12 mouse cellular contexts compared by ENCODE assay signal in genomic region chr10:117884760-117885159, GRCm38 (mm10).
"Had no signal": no experiment of that assay in that cellular context is flagged by ENCODE, and none has a peak within 500 bp of the region (broad histone marks: within the 10 kb centered on the region; RNA-seq: fewer than 3 reads in every experiment).

No protein-coding gene starts in this region.

- H3K36me3 ChIP-seq: liver, embryonic 13.5 days; midbrain, embryonic 10.5 days had no signal

- H3K9ac ChIP-seq: liver, embryonic 13.5 days had no signal

- H3K4me3 ChIP-seq: liver, embryonic 13.5 days; megakaryocyte, embryonic 14.5 days; midbrain, embryonic 10.5 days had no signal

- H3K4me2 ChIP-seq: liver, embryonic 13.5 days had no signal

- ATAC-seq: inflammation-experienced regulatory T-cells, adult 6 months; intestine, embryonic 16.5 days had no signal

- H3K9me3 ChIP-seq: liver, embryonic 13.5 days; midbrain, embryonic 10.5 days had no signal

- H3K27me3 ChIP-seq: liver, embryonic 13.5 days; megakaryocyte, embryonic 14.5 days had no signal

- DNase-seq: kidney, adult 18-20 months; kidney, adult 9 months; kidney, postnatal 14 days; kidney, postnatal 4 days; liver, embryonic 13.5 days; midbrain, embryonic 14.5 days; thymus, adult 18-20 months; thymus, postnatal 36 days had no signal

- H3K27ac ChIP-seq: liver, embryonic 13.5 days; midbrain, embryonic 10.5 days had no signal
